Mouse (Mus musculus) hindbrain, embryonic 10.5 days (tissue): ENCODE results near the gene Mme. TPM values are rescaled to one million over a fixed set of nuclear protein-coding genes. Genes with fewer than 3 reads are reported as not detected.

Source experiments
- DNase-seq: peaks from one replicate; pipeline ENCODE4 v3.0.0-alpha.2; 2017; ENCODE audit warnings: low spot score
- H3K27ac ChIP-seq: fragments of 300-500 bp; sonication (generic); 2 replicates; pipeline ENCODE4 v1.5.1; 2016; ENCODE audit warnings: mild to moderate bottlenecking, moderate library complexity
- H3K27me3 ChIP-seq: fragments of 300-500 bp; sonication (generic); 2 replicates; pipeline ENCODE4 v1.6.1; 2016; ENCODE audit warnings: mild to moderate bottlenecking; ENCODE audit not compliant: poor library complexity, insufficient read depth, severe bottlenecking
- H3K36me3 ChIP-seq: fragments of 300-500 bp; sonication (generic); 2 replicates; pipeline ENCODE4 v1.6.1; 2016; ENCODE audit warnings: mild to moderate bottlenecking, moderate library complexity
- H3K4me1 ChIP-seq: fragments of 300-500 bp; sonication (generic); replicated peaks from 2 replicates; pipeline ENCODE4 v1.6.1; 2016; ENCODE audit warnings: mild to moderate bottlenecking
- H3K4me3 ChIP-seq: fragments of 300-500 bp; sonication (generic); 2 replicates; pipeline ENCODE4 v1.5.1; 2016; ENCODE audit warnings: mild to moderate bottlenecking, moderate library complexity
- H3K9me3 ChIP-seq: fragments of 300-500 bp; sonication (generic); 2 replicates; pipeline ENCODE4 v1.6.1; 2016; ENCODE audit warnings: mild to moderate bottlenecking, moderate library complexity
- WGBS: fragments of 180-500 bp; shearing (Covaris S2); methylation state at CpG from one replicate; pipeline ENCODE4 v1.1.7; 2016; 5-methylcytosine and 5-hydroxymethylcytosine counted together
- polyA plus RNA-seq: library from polyadenylated mRNA; unstranded; fragments of >200 nt; fragmentation: Nextera tagmentation; extraction: Ambion mirVana; gene quantifications from 2 replicates; pipeline ENCODE4 v1.2.1, GENCODE M21; 2016

Mme gene
- 13.5 and 14.3 TPM in 2 replicates for polyA plus RNA-seq

- no peak within 1 kb of the TSS for H3K27ac ChIP-seq
- no peak for DNase-seq
- no peaks in the 10 kb centered on the region for H3K4me1 ChIP-seq
- H3K36me3 ChIP-seq: no peaks in the 10 kb centered on the region
- WGBS: 89% methylated on average over 7 of the region's 7 CpGs
- no peaks in the 10 kb centered on the region for H3K27me3 ChIP-seq
- no peak within 1 kb of the TSS for H3K4me3 ChIP-seq
- no peaks in the 10 kb centered on the region for H3K9me3 ChIP-seq
Observed at GRCm38 (mm10) chr3:63241099-63241587, at the start of gene Mme. Mme (plus strand) TSS chr3:63241537.

- no peaks in the 10 kb centered on the region for H3K36me3 ChIP-seq
- no peaks in the 10 kb centered on the region for H3K27me3 ChIP-seq
- no peaks in the 10 kb centered on the region for H3K4me1 ChIP-seq
- H3K27ac ChIP-seq: no peak overlapping the region
- WGBS: 93% methylated on average over 3 of the region's 3 CpGs
- H3K9me3 ChIP-seq: no peaks in the 10 kb centered on the region
- DNase-seq: no peak
- no peak overlapping the region for H3K4me3 ChIP-seq
Observed at GRCm38 (mm10) chr3:63196565-63196964, 44.8 kb upstream of the Mme start.

- Histone ChIP-seq H3K27ac (no peak overlapping the region), H3K4me1 (no peaks in the 10 kb centered on the region), H3K9me3 (no peaks in the 10 kb centered on the region), H3K27me3 (no peaks in the 10 kb centered on the region), H3K4me3 (no peak overlapping the region), H3K36me3 (no peaks in the 10 kb centered on the region)
- no peak for DNase-seq
- WGBS: 87% methylated on average over 2 of the region's 2 CpGs
Observed at GRCm38 (mm10) chr3:63198026-63198425, 43.3 kb upstream of the Mme start.

GRCm38 (mm10) chr3:63221867-63222591 is 19.3 kb upstream of the Mme start:
- Histone ChIP-seq H3K36me3 (no peaks in the 10 kb centered on the region), H3K27me3 (no peaks in the 10 kb centered on the region), H3K9me3 (no peaks in the 10 kb centered on the region), H3K4me3 (no peak overlapping the region), H3K27ac (no peak overlapping the region), H3K4me1 (peaks cover 15% of the 10 kb centered on the region; the same call in 1 of the 2 replicates)
- 87% methylated on average over 4 of the region's 4 CpGs for WGBS
- DNase-seq: no peak

GRCm38 (mm10) chr3:63223676-63224075 is 17.7 kb upstream of the Mme start:
- DNase-seq: no peak
- Histone ChIP-seq H3K36me3 (no peaks in the 10 kb centered on the region), H3K4me1 (peaks cover 15% of the 10 kb centered on the region; the same call in 1 of the 2 replicates), H3K9me3 (no peaks in the 10 kb centered on the region), H3K27me3 (no peaks in the 10 kb centered on the region), H3K27ac (no peak overlapping the region), H3K4me3 (no peak overlapping the region)
- WGBS: 47% methylated on average over 1 of the region's 1 CpGs

- H3K4me1 ChIP-seq: no peaks in the 10 kb centered on the region
- no peaks in the 10 kb centered on the region for H3K9me3 ChIP-seq
- WGBS: 54% methylated on average over 2 of the region's 2 CpGs
- DNase-seq: no peak
- H3K27ac ChIP-seq: no peak overlapping the region
- no peaks in the 10 kb centered on the region for H3K27me3 ChIP-seq
- H3K36me3 ChIP-seq: no peaks in the 10 kb centered on the region
- H3K4me3 ChIP-seq: no peak overlapping the region
Observed at GRCm38 (mm10) chr3:63235957-63236356, 5.4 kb upstream of the Mme start.

GRCm38 (mm10) chr3:63243721-63244120 is 2.4 kb downstream of the Mme start:
- Histone ChIP-seq H3K4me1 (no peaks in the 10 kb centered on the region), H3K9me3 (no peaks in the 10 kb centered on the region), H3K27ac (no peak overlapping the region), H3K36me3 (no peaks in the 10 kb centered on the region), H3K27me3 (no peaks in the 10 kb centered on the region), H3K4me3 (no peak overlapping the region)
- DNase-seq: no peak

GRCm38 (mm10) chr3:63272091-63272490 is 30.8 kb downstream of the Mme start:
- no peak for DNase-seq
- Histone ChIP-seq H3K4me1 (no peaks in the 10 kb centered on the region), H3K4me3 (no peak overlapping the region), H3K36me3 (no peaks in the 10 kb centered on the region), H3K9me3 (no peaks in the 10 kb centered on the region), H3K27me3 (no peaks in the 10 kb centered on the region), H3K27ac (no peak overlapping the region)
- WGBS: 87% methylated on average over 2 of the region's 2 CpGs

GRCm38 (mm10) chr3:63294316-63294715 is 53.0 kb downstream of the Mme start:
- WGBS: 71% methylated on average over 6 of the region's 6 CpGs
- no peak for DNase-seq

GRCm38 (mm10) chr3:63294791-63295190 is 53.5 kb downstream of the Mme start:
- Histone ChIP-seq H3K27ac (peak overlapping the region; percentile 90), H3K4me1 (peaks cover 8% of the 10 kb centered on the region; the same call in 1 of the 2 replicates), H3K9me3 (no peaks in the 10 kb centered on the region), H3K27me3 (peaks cover 21% of the 10 kb centered on the region), H3K4me3 (peak overlapping the region; percentile 86), H3K36me3 (no peaks in the 10 kb centered on the region)
- no peak for DNase-seq
- 43% methylated on average over 4 of the region's 4 CpGs for WGBS

More at GRCm38 (mm10) chr3:63294316-63294715, 53.0 kb downstream of the Mme start:
- Histone ChIP-seq H3K27ac (no peak overlapping the region), H3K36me3 (no peaks in the 10 kb centered on the region), H3K4me1 (peaks cover 8% of the 10 kb centered on the region; the same call in 1 of the 2 replicates), H3K27me3 (peaks cover 21% of the 10 kb centered on the region), H3K4me3 (no peak overlapping the region), H3K9me3 (no peaks in the 10 kb centered on the region)

GRCm38 (mm10) chr3:63295237-63295636 is 53.9 kb downstream of the Mme start:
- WGBS: under 1% methylated on average over 21 of the region's 21 CpGs

GRCm38 (mm10) chr3:63295657-63296231 is 54.4 kb downstream of the Mme start:
- under 1% methylated on average over 54 of the region's 54 CpGs for WGBS
- H3K4me1 ChIP-seq: peaks cover 8% of the 10 kb centered on the region; the same call in 1 of the 2 replicates
- H3K4me3 ChIP-seq: peak overlapping the region; percentile 86
- peak overlapping the region; percentile 90 for H3K27ac ChIP-seq
- DNase-seq: peak; percentile 75
- peaks cover 21% of the 10 kb centered on the region for H3K27me3 ChIP-seq
- no peaks in the 10 kb centered on the region for H3K9me3 ChIP-seq
- no peaks in the 10 kb centered on the region for H3K36me3 ChIP-seq

More at GRCm38 (mm10) chr3:63295237-63295636, 53.9 kb downstream of the Mme start:
- Histone ChIP-seq H3K36me3 (no peaks in the 10 kb centered on the region), H3K9me3 (no peaks in the 10 kb centered on the region), H3K27ac (peak overlapping the region; percentile 90), H3K4me3 (peak overlapping the region; percentile 86), H3K27me3 (peaks cover 21% of the 10 kb centered on the region), H3K4me1 (peaks cover 8% of the 10 kb centered on the region; the same call in 1 of the 2 replicates)
- peak; percentile 80 for DNase-seq

GRCm38 (mm10) chr3:63296411-63296810 is 55.1 kb downstream of the Mme start:
- DNase-seq: no peak
- 8% methylated on average over 12 of the region's 12 CpGs for WGBS
- Histone ChIP-seq H3K36me3 (no peaks in the 10 kb centered on the region), H3K9me3 (no peaks in the 10 kb centered on the region), H3K4me1 (peaks cover 8% of the 10 kb centered on the region; the same call in 1 of the 2 replicates), H3K27me3 (peaks cover 21% of the 10 kb centered on the region), H3K4me3 (peak overlapping the region; percentile 86), H3K27ac (no peak overlapping the region)
